Mouse (Mus musculus) CH12F3 (cell line): ENCODE data around the gene Tmem191c.

ENCODE experiments used
- in situ Hi-C: fragments of 300-500 bp; cut with MboI; formaldehyde crosslinking; loops from 2 replicates; pipeline ENCODE4 v1.14.3; 2020; ENCODE audit warnings: low sequenced_read_pairs

Tmem191c gene

DNA sequence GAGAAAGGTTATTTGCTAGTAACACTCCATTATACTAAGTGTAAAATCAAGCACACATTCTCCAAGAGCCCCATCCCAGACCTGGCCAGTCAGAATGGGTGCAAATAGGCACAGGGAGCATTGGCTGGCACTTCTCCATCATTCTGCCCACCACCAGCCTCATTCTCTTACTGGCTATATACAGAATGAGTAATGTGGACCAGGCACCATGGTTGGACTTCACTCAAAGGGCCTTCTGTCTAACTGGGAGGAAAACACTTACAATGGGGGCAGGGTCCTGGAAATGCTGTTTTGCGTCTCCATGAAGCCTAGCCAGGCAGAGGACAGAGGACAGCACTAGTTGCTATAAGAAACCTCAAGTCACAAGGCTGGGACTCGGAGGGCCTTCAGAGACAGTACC lies 50.2 kb downstream of the Tmem191c start:
- in situ Hi-C loops, result no loop called here

GRCm38 (mm10) chr16:17329848-17330570 lies 54.1 kb downstream of the Tmem191c start:
- in situ Hi-C loops, result no loop called here

DNA sequence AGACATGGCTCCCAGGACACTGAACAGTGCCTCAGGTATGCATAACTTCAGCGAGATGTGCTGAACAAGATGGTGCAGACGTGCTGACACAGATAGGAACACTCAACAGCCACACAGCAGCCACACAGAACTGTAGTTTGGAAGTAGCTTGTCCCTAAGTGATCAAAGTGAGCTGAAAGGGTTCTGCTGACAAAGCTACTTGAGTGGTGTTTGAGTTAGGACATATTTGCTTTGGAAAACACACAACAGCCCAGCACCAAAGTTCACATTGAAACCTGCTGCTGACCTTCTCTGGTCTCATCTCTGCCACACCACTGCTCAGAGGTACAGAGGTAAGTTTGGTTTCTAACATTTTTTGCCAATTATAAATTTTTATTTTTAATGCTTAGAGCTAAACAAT lies 55.2 kb downstream of the Tmem191c start, which contains the start of gene Serpind1:
Gene Serpind1 (plus strand): TSS at position 256 of the 400 bp plus-strand sequence.
- in situ Hi-C loops, result no loop called here

- in situ Hi-C loops, result no loop called here
These were observed 56.0 kb downstream of the Tmem191c start for GRCm38 (mm10) chr16:17331855-17332254.
